Comparison of ENCODE assay signal across 9 mouse cellular contexts in the genomic region with DNA sequence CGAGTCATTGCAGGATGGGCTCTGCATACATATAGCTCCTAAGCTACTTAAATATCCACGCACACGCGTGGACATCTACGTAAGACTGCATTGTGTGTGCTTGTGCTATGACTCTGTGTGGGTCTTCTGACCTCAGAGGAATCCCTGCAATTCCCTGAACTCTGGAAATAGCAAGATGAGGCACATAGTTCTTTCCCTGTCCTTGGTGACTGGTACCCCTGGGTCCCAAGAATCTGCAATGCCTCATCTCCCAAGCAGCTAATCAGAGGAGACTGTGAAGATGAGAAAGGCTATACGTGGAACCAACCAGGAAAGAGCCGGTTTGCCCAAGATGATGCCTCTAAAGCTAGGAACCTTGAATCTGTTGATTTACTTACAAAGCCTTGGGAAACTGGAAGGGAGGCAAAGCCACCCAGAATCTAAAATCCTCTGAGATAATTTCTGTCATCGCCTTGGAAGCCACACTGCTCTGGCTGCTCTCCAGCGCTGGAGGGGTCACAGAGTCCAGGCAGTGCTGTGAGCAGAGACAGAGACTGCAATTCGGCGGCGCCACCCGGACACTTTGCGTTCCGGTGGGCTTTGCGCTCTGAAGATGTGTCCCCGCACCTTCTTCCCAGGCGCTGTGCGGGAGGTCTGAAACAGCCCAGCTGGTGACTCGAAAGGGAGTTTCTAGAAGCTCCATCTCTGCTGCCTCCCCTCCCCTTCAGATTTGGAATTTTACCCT. TPM values are rescaled to one million over a fixed set of nuclear protein-coding genes. Genes with fewer than 3 reads are reported as not detected.
DNase-seq lines count a peak whose midpoint lies in the region; ATAC-seq lines count a peak whose summit lies in the region.
"Had no signal": no experiment of that assay in that cellular context is flagged by ENCODE, and none has a peak within 500 bp of the region (broad histone marks: within the 10 kb centered on the region; RNA-seq: fewer than 3 reads in every experiment).

A gene (plus strand): TSS at position 308 of the 724 bp plus-strand sequence.

- peaks cover 21% of the 10 kb centered on the region for H3K4me1 ChIP-seq in heart, embryonic 10.5 days
- peaks cover 4% of the 10 kb centered on the region; the same call in 1 of the 2 replicates for H3K4me1 ChIP-seq in embryonic facial prominence, embryonic 14.5 days (ENCODE audit: control insufficient read depth, insufficient read depth, low read length)
- peaks cover 15% of the 10 kb centered on the region; the same call in 1 of the 2 replicates for H3K4me1 ChIP-seq in hindbrain, embryonic 10.5 days (replicated peaks)
- H3K4me1 ChIP-seq in limb, embryonic 12.5 days (replicated peaks), result peaks cover 6% of the 10 kb centered on the region; the same call in 1 of the 2 replicates
- peaks cover 16% of the 10 kb centered on the region; the same call in 1 of the 2 replicates for H3K4me1 ChIP-seq in neural tube, embryonic 15.5 days

- peak within 1 kb of the TSS; percentile 66 for H3K9ac ChIP-seq in embryonic facial prominence, embryonic 14.5 days (ENCODE audit: low read depth, low read length)
- H3K9ac ChIP-seq in limb, embryonic 12.5 days (replicated peaks), result peak within 1 kb of the TSS; percentile 69
- peak within 1 kb of the TSS; percentile 83 for H3K9ac ChIP-seq in neural tube, embryonic 15.5 days (replicated peaks)

- H3K27me3 ChIP-seq in heart, embryonic 10.5 days (ENCODE audit: insufficient read depth, poor library complexity, severe bottlenecking), result peaks cover 23% of the 10 kb centered on the region
- peaks cover 41% of the 10 kb centered on the region for H3K27me3 ChIP-seq in embryonic facial prominence, embryonic 14.5 days (replicated peaks; ENCODE audit: control insufficient read depth, insufficient read depth, low read length)
- peaks cover 51% of the 10 kb centered on the region for H3K27me3 ChIP-seq in hindbrain, embryonic 10.5 days (ENCODE audit: insufficient read depth, poor library complexity, severe bottlenecking)
- H3K27me3 ChIP-seq in limb, embryonic 12.5 days, result peaks cover 48% of the 10 kb centered on the region
- H3K27me3 ChIP-seq in neural tube, embryonic 15.5 days (replicated peaks), result no peaks in the 10 kb centered on the region

- H3K4me2 ChIP-seq in embryonic facial prominence, embryonic 14.5 days (ENCODE audit: low read depth, low read length), result peak within 1 kb of the TSS; percentile 98
- H3K4me2 ChIP-seq in limb, embryonic 12.5 days, result peak within 1 kb of the TSS; percentile 99
- peak within 1 kb of the TSS; percentile 87 for H3K4me2 ChIP-seq in neural tube, embryonic 15.5 days

- peak within 1 kb of the TSS; percentile 76 for H3K4me3 ChIP-seq in heart, embryonic 10.5 days
- peak within 1 kb of the TSS; percentile 58 for H3K4me3 ChIP-seq in embryonic facial prominence, embryonic 14.5 days (ENCODE audit: low read depth, low read length)
- H3K4me3 ChIP-seq in hindbrain, embryonic 10.5 days, result peak within 1 kb of the TSS; percentile 70
- H3K4me3 ChIP-seq in limb, embryonic 12.5 days (replicated peaks), result peak within 1 kb of the TSS; percentile 65
- peak within 1 kb of the TSS; percentile 57 for H3K4me3 ChIP-seq in neural tube, embryonic 15.5 days (replicated peaks)

- H3K9me3 ChIP-seq in heart, embryonic 10.5 days, result no peaks in the 10 kb centered on the region
- H3K9me3 ChIP-seq in embryonic facial prominence, embryonic 14.5 days (ENCODE audit: control insufficient read depth, low read length), result no peaks in the 10 kb centered on the region
- no peaks in the 10 kb centered on the region for H3K9me3 ChIP-seq in hindbrain, embryonic 10.5 days
- no peaks in the 10 kb centered on the region for H3K9me3 ChIP-seq in limb, embryonic 12.5 days
- H3K9me3 ChIP-seq in neural tube, embryonic 15.5 days (replicated peaks), result no peaks in the 10 kb centered on the region

- H3K27ac ChIP-seq in heart, embryonic 10.5 days, result peak within 1 kb of the TSS; percentile 92
- H3K27ac ChIP-seq in embryonic facial prominence, embryonic 14.5 days (replicated peaks; ENCODE audit: low read depth, low read length), result no peak within 1 kb of the TSS
- peak within 1 kb of the TSS; percentile 82 for H3K27ac ChIP-seq in hindbrain, embryonic 10.5 days
- no peak within 1 kb of the TSS for H3K27ac ChIP-seq in limb, embryonic 12.5 days
- peak within 1 kb of the TSS; percentile 84 for H3K27ac ChIP-seq in neural tube, embryonic 15.5 days (replicated peaks)
- H3K27ac ChIP-seq: macrophage had no signal

- WGBS in heart, embryonic 10.5 days, result 16% methylated on average over 20 of the region's 20 CpGs
- 23% methylated on average over 20 of the region's 20 CpGs for WGBS in embryonic facial prominence, embryonic 14.5 days
- WGBS in hindbrain, embryonic 10.5 days, result 25% methylated on average over 20 of the region's 20 CpGs
- WGBS in limb, embryonic 12.5 days, result 23% methylated on average over 20 of the region's 20 CpGs
- 19% methylated on average over 20 of the region's 20 CpGs for WGBS in neural tube, embryonic 15.5 days

- peak; percentile 15 for ATAC-seq in embryonic facial prominence, embryonic 14.5 days (ENCODE audit: low read depth)
- peak; percentile 40 for ATAC-seq in limb, embryonic 12.5 days (ENCODE audit: insufficient number of reproducible peaks, insufficient read depth, low FRiP score, low TSS enrichment, low read depth)
- peak; percentile 83 for ATAC-seq in neural tube, embryonic 15.5 days (ENCODE audit: low FRiP score)

- peak; percentile 81 for DNase-seq in heart, embryonic 10.5 days (ENCODE audit: low spot score)
- DNase-seq in heart, adult 8-10 months (ENCODE audit: low spot score), result no peak
- peak; percentile 43 for DNase-seq in Muller cell, postnatal 12 days (ENCODE audit: inconsistent ontology term)
- DNase-seq in embryonic facial prominence, embryonic 14.5 days (ENCODE audit: low spot score), result no peak
- DNase-seq in hindbrain, embryonic 10.5 days (ENCODE audit: low spot score), result peak; percentile 54
- DNase-seq in spleen, adult 18-20 months, result no peak

- H3K36me3 ChIP-seq in heart, embryonic 10.5 days, result no peaks in the 10 kb centered on the region
- no peaks in the 10 kb centered on the region for H3K36me3 ChIP-seq in embryonic facial prominence, embryonic 14.5 days (ENCODE audit: control insufficient read depth, insufficient read depth, low read length)
- no peaks in the 10 kb centered on the region for H3K36me3 ChIP-seq in hindbrain, embryonic 10.5 days
- H3K36me3 ChIP-seq in limb, embryonic 12.5 days, result no peaks in the 10 kb centered on the region
- H3K36me3 ChIP-seq in neural tube, embryonic 15.5 days, result no peaks in the 10 kb centered on the region

RNA-seq across cellular contexts. Expression of the gene that starts here (rescaled TPM):
- 5.2 and 5.3 TPM in 2 replicates for polyA plus RNA-seq in heart, embryonic 10.5 days (2016; fragmentation: Nextera tagmentation; extraction: Ambion mirVana)
- total RNA-seq in heart, adult 8-10 months (2022), result under 1 TPM; 0.09 to 0.28 (median 0.21) TPM
- polyA plus RNA-seq in embryonic facial prominence, embryonic 14.5 days (2014; fragmentation: Nextera tagmentation; extraction: Ambion mirVana), result 0.76 and 0.85 TPM in 2 replicates
- polyA plus RNA-seq in hindbrain, embryonic 10.5 days (2016; fragmentation: Nextera tagmentation; extraction: Ambion mirVana), result 0.06 and 0.34 TPM in 2 replicates
- 0.05 and 0.06 TPM in 2 replicates for polyA plus RNA-seq in limb, embryonic 12.5 days (2016; fragmentation: Nextera tagmentation; extraction: Ambion mirVana)
- polyA plus RNA-seq in neural tube, embryonic 15.5 days (2015; fragmentation: Nextera tagmentation; extraction: Ambion mirVana), result 9.1 and 9.3 TPM in 2 replicates
- polyA plus RNA-seq: macrophage had no signal

Comparison
In these comparisons a context has a peak if more than half of its experiments do, and no peak if none do; other contexts are left out.
1. DNase-seq: peak in heart, embryonic 10.5 days (single experiment) and Muller cell, postnatal 12 days (single experiment); none in heart, adult 8-10 months (single experiment), embryonic facial prominence, embryonic 14.5 days (single experiment) and spleen, adult 18-20 months (0 of 2).
2. Peak in ATAC-seq, H3K4me3 ChIP-seq, H3K9ac ChIP-seq and H3K4me2 ChIP-seq in embryonic facial prominence, embryonic 14.5 days; RNA of the gene not detected or under 1 TPM.
3. Peak in DNase-seq, H3K4me3 ChIP-seq and H3K27ac ChIP-seq in hindbrain, embryonic 10.5 days; RNA of the gene not detected or under 1 TPM.
4. Peak in ATAC-seq, H3K4me3 ChIP-seq, H3K9ac ChIP-seq and H3K4me2 ChIP-seq in limb, embryonic 12.5 days; RNA of the gene not detected or under 1 TPM.
5. H3K27ac ChIP-seq: peak in heart, embryonic 10.5 days (single experiment) and neural tube, embryonic 15.5 days (single experiment); none in embryonic facial prominence, embryonic 14.5 days (single experiment) and limb, embryonic 12.5 days (single experiment).
6. ATAC-seq: peak in every context shown above with its lines; median percentile 83 in neural tube, embryonic 15.5 days; 40 in limb, embryonic 12.5 days; 15 in embryonic facial prominence, embryonic 14.5 days.
7. Peak in every context shown above with its lines, with median percentiles within 50 percentile points of each other: H3K4me3 ChIP-seq, H3K4me2 ChIP-seq and H3K9ac ChIP-seq.